Mouse (Mus musculus) midbrain, postnatal 0 days (tissue): ENCODE results near the gene Trio. TPM values are rescaled to one million over a fixed set of nuclear protein-coding genes. Genes with fewer than 3 reads are reported as not detected.

Experiments used
- ATAC-seq: fragments of 200-750 bp; cut with Nextera tagmentation; 2 replicates; pipeline ENCODE4 v1.8.0; 2017; ENCODE audit warnings: moderate number of reproducible peaks, mild to moderate bottlenecking, moderate TSS enrichment, moderate library complexity; ENCODE audit not compliant: low FRiP score
- DNase-seq: peaks from one replicate; pipeline ENCODE4 v3.0.0-alpha.2; 2015; ENCODE audit warnings: low spot score
- H3K27ac ChIP-seq: fragments of 300-500 bp; sonication (generic); 2 replicates; pipeline ENCODE4 v1.5.1; 2014; ENCODE audit warnings: low read depth, mild to moderate bottlenecking, low read length, mixed read lengths
- H3K27me3 ChIP-seq: fragments of 300-500 bp; sonication (generic); 2 replicates; pipeline ENCODE4 v1.6.1; 2014; ENCODE audit warnings: low read length, control low read depth, mixed read lengths; ENCODE audit not compliant: insufficient read depth
- H3K36me3 ChIP-seq: fragments of 300-500 bp; sonication (generic); 2 replicates; pipeline ENCODE4 v1.6.1; 2014; ENCODE audit warnings: low read length, control low read depth, mixed read lengths; ENCODE audit not compliant: insufficient read depth
- H3K4me1 ChIP-seq: fragments of 300-500 bp; sonication (generic); 2 replicates; pipeline ENCODE4 v1.6.1; 2014; ENCODE audit warnings: mild to moderate bottlenecking, control low read depth, antibody characterized with exemption, low read length, mixed read lengths; ENCODE audit not compliant: insufficient read depth
- H3K4me2 ChIP-seq: fragments of 300-500 bp; sonication (generic); 2 replicates; pipeline ENCODE4 v1.6.1; 2014; ENCODE audit warnings: low read depth, mild to moderate bottlenecking, low read length, mixed read lengths; ENCODE audit not compliant: poor library complexity, severe bottlenecking
- H3K4me3 ChIP-seq: fragments of 300-500 bp; sonication (generic); 2 replicates; pipeline ENCODE4 v1.5.1; 2014; ENCODE audit warnings: low read depth, mild to moderate bottlenecking, low read length, moderate library complexity
- H3K9ac ChIP-seq: fragments of 300-500 bp; sonication (generic); replicated peaks from 2 replicates; pipeline ENCODE4 v1.6.1; 2014; ENCODE audit warnings: mild to moderate bottlenecking, low read length, moderate library complexity, mixed read lengths; ENCODE audit not compliant: poor library complexity, severe bottlenecking
- H3K9me3 ChIP-seq: fragments of 300-500 bp; sonication (generic); 2 replicates; pipeline ENCODE4 v1.6.1; 2016; ENCODE audit warnings: low read length, control low read depth
- CTCF ChIP-seq: IDR thresholded peaks from 2 replicates; pipeline ENCODE4 v1.5.1; 2016; ENCODE audit warnings: antibody characterized with exemption, mild to moderate bottlenecking
- WGBS: fragments of 180-500 bp; shearing (Covaris S2); extraction: QIAGEN DNeasy Blood & Tissue Kit; methylation state at CpG from one replicate; pipeline ENCODE4 v1.1.7; 2014; 5-methylcytosine and 5-hydroxymethylcytosine counted together
- polyA plus RNA-seq: library from polyadenylated mRNA; unstranded; fragments of >200 nt; fragmentation: Nextera tagmentation; extraction: Ambion mirVana; gene quantifications from 2 replicates; pipeline ENCODE4 v1.2.1, GENCODE M21; 2015
- total RNA-seq: library from RNA; depleted of rRNA; stranded (reverse); fragments of >200 nt; gene quantifications from 2 replicates; pipeline ENCODE4 v1.2.3, GENCODE M21; 2014

Gene Trio
- total and polyA plus RNA-seq, 2 experiments from 2014 or later: 23.3 to 213 TPM

- H3K9ac ChIP-seq: no peak overlapping the region
- H3K4me2 ChIP-seq: no peak overlapping the region
- no peaks in the 10 kb centered on the region for H3K36me3 ChIP-seq
- H3K27me3 ChIP-seq: no peaks in the 10 kb centered on the region
- WGBS: 75% methylated on average over 7 of the region's 7 CpGs
- no peak overlapping the region for H3K4me3 ChIP-seq
- DNase-seq (no peak), ATAC-seq (no peak)
- no peak for TF ChIP-seq CTCF
- no peak overlapping the region for H3K27ac ChIP-seq
- no peaks in the 10 kb centered on the region for H3K9me3 ChIP-seq
- H3K4me1 ChIP-seq: peaks cover 24% of the 10 kb centered on the region
Measured at GRCm38 (mm10) chr15:27993528-27993927, 32.1 kb downstream of the Trio start.

- no peaks in the 10 kb centered on the region for H3K36me3 ChIP-seq
- no peak for TF ChIP-seq CTCF
- H3K27me3 ChIP-seq: no peaks in the 10 kb centered on the region
- no peak overlapping the region for H3K27ac ChIP-seq
- ATAC-seq: no peak
- 71% methylated on average over 5 of the region's 5 CpGs for WGBS
- no peak overlapping the region for H3K4me3 ChIP-seq
- no peak for DNase-seq
- no peaks in the 10 kb centered on the region for H3K9me3 ChIP-seq
- peaks cover 17% of the 10 kb centered on the region; the same call in 1 of the 2 replicates for H3K4me1 ChIP-seq
- H3K9ac ChIP-seq: no peak overlapping the region
- no peak overlapping the region for H3K4me2 ChIP-seq
Measured at GRCm38 (mm10) chr15:27992596-27992995, 33.1 kb downstream of the Trio start.

GRCm38 (mm10) chr15:27991892-27992593 is 33.6 kb downstream of the Trio start:
- Histone ChIP-seq H3K9ac (no peak overlapping the region), H3K27me3 (no peaks in the 10 kb centered on the region), H3K4me1 (peaks cover 15% of the 10 kb centered on the region; the same call in 1 of the 2 replicates), H3K27ac (no peak overlapping the region), H3K4me3 (no peak overlapping the region), H3K4me2 (no peak overlapping the region), H3K36me3 (no peaks in the 10 kb centered on the region), H3K9me3 (no peaks in the 10 kb centered on the region)
- WGBS: 80% methylated on average over 6 of the region's 6 CpGs
- ATAC-seq: no peak
- no peak for DNase-seq
- TF ChIP-seq CTCF: no peak

GRCm38 (mm10) chr15:27991066-27991701 is 34.5 kb downstream of the Trio start:
- ATAC-seq (no peak), DNase-seq (no peak)
- Histone ChIP-seq H3K27me3 (no peaks in the 10 kb centered on the region), H3K9ac (no peak overlapping the region), H3K4me1 (peaks cover 15% of the 10 kb centered on the region; the same call in 1 of the 2 replicates), H3K36me3 (no peaks in the 10 kb centered on the region), H3K9me3 (no peaks in the 10 kb centered on the region), H3K4me2 (no peak overlapping the region), H3K27ac (no peak overlapping the region), H3K4me3 (no peak overlapping the region)
- TF ChIP-seq CTCF: no peak
- WGBS: 82% methylated on average over 17 of the region's 17 CpGs

DNA sequence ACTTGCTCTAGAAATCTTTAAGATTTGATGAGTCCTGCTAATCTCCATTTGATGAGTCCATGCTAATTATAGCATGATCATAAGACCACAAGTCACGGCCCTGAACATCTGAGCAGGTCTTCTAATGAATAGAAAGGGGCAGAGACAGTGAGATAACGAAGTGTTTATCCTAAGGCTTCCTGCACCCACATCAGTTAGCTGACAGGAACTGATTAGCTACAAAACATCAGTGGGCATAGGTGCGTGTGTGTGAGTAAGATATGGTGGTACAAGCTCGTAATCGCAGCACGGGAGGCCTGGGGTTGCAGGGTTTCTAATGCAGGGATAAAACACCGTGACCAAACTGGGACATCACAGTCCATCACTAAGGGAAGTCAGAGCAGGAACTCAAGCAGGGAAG is 37.7 kb downstream of the Trio start:
- Histone ChIP-seq H3K9ac (no peak overlapping the region), H3K4me3 (no peak overlapping the region), H3K4me1 (peaks cover under 1% of the 10 kb centered on the region; the same call in 1 of the 2 replicates), H3K27ac (no peak overlapping the region), H3K27me3 (no peaks in the 10 kb centered on the region), H3K4me2 (no peak overlapping the region), H3K36me3 (no peaks in the 10 kb centered on the region), H3K9me3 (no peaks in the 10 kb centered on the region)
- 57% methylated on average over 7 of the region's 7 CpGs for WGBS
- ATAC-seq: no peak
- no peak for TF ChIP-seq CTCF
- no peak for DNase-seq

DNA sequence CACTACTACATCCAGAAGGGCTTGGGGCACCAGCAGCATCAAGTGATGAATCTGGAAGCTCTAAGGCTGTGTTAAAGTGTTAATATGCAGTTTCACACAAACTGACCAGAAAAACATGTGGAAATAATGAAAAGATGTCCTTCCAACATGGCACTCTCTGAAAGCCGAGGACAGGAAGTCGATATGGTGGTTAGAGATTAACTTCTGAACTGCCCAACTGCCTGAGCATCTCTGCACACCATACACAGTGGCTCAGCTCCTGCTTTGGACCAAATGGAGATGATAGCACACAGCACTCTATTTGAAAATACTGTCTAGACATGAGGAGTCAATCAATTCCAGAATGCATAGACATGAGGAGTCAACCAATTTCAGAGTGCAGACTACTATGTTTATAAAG is 40.8 kb downstream of the Trio start:
- TF ChIP-seq CTCF: no peak
- peaks cover 16% of the 10 kb centered on the region for H3K4me1 ChIP-seq
- no peak overlapping the region for H3K4me2 ChIP-seq
- ATAC-seq (no peak), DNase-seq (no peak)
- no peak overlapping the region for H3K27ac ChIP-seq
- WGBS: 83% methylated on average over 2 of the region's 2 CpGs
- H3K4me3 ChIP-seq: no peak overlapping the region
- no peaks in the 10 kb centered on the region for H3K9me3 ChIP-seq
- H3K9ac ChIP-seq: no peak overlapping the region
- no peaks in the 10 kb centered on the region for H3K27me3 ChIP-seq
- H3K36me3 ChIP-seq: no peaks in the 10 kb centered on the region
